Mouse (Mus musculus) liver, postnatal 0 days (tissue): ENCODE data around the gene Rai2. TPM values are rescaled to one million over a fixed set of nuclear protein-coding genes. Genes with fewer than 3 reads are reported as not detected.
"Not testable (repeated sequence)": the region's sequence is repeated elsewhere in the genome, so short reads cannot be mapped to it uniquely, and the experiment has no call there.

Source experiments
- ATAC-seq: fragments of 200-750 bp; cut with Nextera tagmentation; 2 replicates; pipeline ENCODE4 v1.8.0; 2017; ENCODE audit warnings: mild to moderate bottlenecking, moderate library complexity
- DNase-seq: peaks from one replicate; pipeline ENCODE4 v3.0.0-alpha.2; 2016
- H3K27ac ChIP-seq: fragments of 300-500 bp; sonication (generic); 2 replicates; pipeline ENCODE4 v1.5.1; 2014; ENCODE audit warnings: antibody characterized with exemption, moderate library complexity, mild to moderate bottlenecking, low read depth
- H3K27me3 ChIP-seq: fragments of 300-500 bp; sonication (generic); 2 replicates; pipeline ENCODE4 v1.6.1; 2014; ENCODE audit warnings: low read length, control low read depth, mixed read lengths; ENCODE audit not compliant: insufficient read depth
- H3K36me3 ChIP-seq: fragments of 300-500 bp; sonication (generic); replicated peaks from 2 replicates; pipeline ENCODE4 v1.6.1; 2014; ENCODE audit warnings: mild to moderate bottlenecking, control low read depth, low read length, moderate library complexity, mixed read lengths; ENCODE audit not compliant: insufficient read depth
- H3K4me1 ChIP-seq: fragments of 300-500 bp; sonication (generic); 2 replicates; pipeline ENCODE4 v1.6.1; 2014; ENCODE audit warnings: antibody characterized with exemption, mild to moderate bottlenecking, control low read depth; ENCODE audit not compliant: insufficient read depth
- H3K4me2 ChIP-seq: fragments of 300-500 bp; sonication (generic); 2 replicates; pipeline ENCODE4 v1.6.1; 2014; ENCODE audit warnings: low read depth, mild to moderate bottlenecking, low read length, moderate library complexity, mixed read lengths
- H3K4me3 ChIP-seq: fragments of 300-500 bp; sonication (generic); 2 replicates; pipeline ENCODE4 v1.5.1; 2014; ENCODE audit warnings: low read depth, low read length
- H3K9ac ChIP-seq: fragments of 300-500 bp; sonication (generic); replicated peaks from 2 replicates; pipeline ENCODE4 v1.6.1; 2014; ENCODE audit warnings: mild to moderate bottlenecking, moderate library complexity
- H3K9me3 ChIP-seq: fragments of 300-500 bp; sonication (generic); 2 replicates; pipeline ENCODE4 v1.6.1; 2016; ENCODE audit warnings: mild to moderate bottlenecking, control low read depth, low read length, mixed read lengths
- CTCF ChIP-seq: sonication (generic); IDR thresholded peaks from 2 replicates; pipeline ENCODE4 v1.5.1; 2016; ENCODE audit warnings: antibody characterized with exemption, low read depth
- EP300 ChIP-seq: IDR thresholded peaks from 2 replicates; pipeline ENCODE4 v1.6.1; 2016; ENCODE audit warnings: antibody characterized with exemption, low read depth, mild to moderate bottlenecking
- WGBS: fragments of 180-500 bp; shearing (Covaris S2); extraction: QIAGEN DNeasy Blood & Tissue Kit; methylation state at CpG from one replicate; pipeline ENCODE4 v1.1.7; 2014; ENCODE audit not compliant: insufficient replicate concordance; 5-methylcytosine and 5-hydroxymethylcytosine counted together
- polyA plus RNA-seq: library from polyadenylated mRNA; unstranded; fragments of >200 nt; fragmentation: Nextera tagmentation; extraction: Ambion mirVana; gene quantifications from 2 replicates; pipeline ENCODE4 v1.2.1, GENCODE M21; 2015

Rai2 gene
- polyA plus RNA-seq, 1 experiment from 2014 or later, result 0.62 TPM

- Histone ChIP-seq H3K4me3 (no peak overlapping the region), H3K9me3 (no peaks in the 10 kb centered on the region), H3K9ac (no peak overlapping the region), H3K36me3 (no peaks in the 10 kb centered on the region), H3K27ac (no peak overlapping the region), H3K4me1 (no peaks in the 10 kb centered on the region), H3K4me2 (no peak overlapping the region), H3K27me3 (no peaks in the 10 kb centered on the region)
- no peak for ATAC-seq
- no peak for TF ChIP-seq CTCF
- no peak for TF ChIP-seq EP300
- 69% methylated on average over 12 of the region's 12 CpGs for WGBS
- no peak for DNase-seq
Observed at GRCm38 (mm10) chrX:161776321-161776962, 59.6 kb downstream of the Rai2 start.

GRCm38 (mm10) chrX:161780321-161781034, 63.6 kb downstream of the Rai2 start:
- 74% methylated on average over 6 of the region's 6 CpGs for WGBS
- DNase-seq, result no peak
- Histone ChIP-seq H3K4me3 (no peak overlapping the region), H3K27me3 (no peaks in the 10 kb centered on the region), H3K27ac (no peak overlapping the region), H3K4me2 (no peak overlapping the region), H3K36me3 (no peaks in the 10 kb centered on the region), H3K9ac (no peak overlapping the region), H3K4me1 (no peaks in the 10 kb centered on the region), H3K9me3 (no peaks in the 10 kb centered on the region)
- ATAC-seq, result no peak
- TF ChIP-seq EP300 (no peak), CTCF (no peak)

GRCm38 (mm10) chrX:161790182-161790581, 73.3 kb downstream of the Rai2 start:
- H3K9me3 ChIP-seq, result no peaks in the 10 kb centered on the region
- no peak overlapping the region for H3K4me2 ChIP-seq
- no peak overlapping the region for H3K27ac ChIP-seq
- no peak for TF ChIP-seq EP300
- TF ChIP-seq CTCF, result peak; percentile 49
- no peaks in the 10 kb centered on the region for H3K27me3 ChIP-seq
- 24% methylated on average over 6 of the region's 6 CpGs for WGBS
- no peaks in the 10 kb centered on the region for H3K4me1 ChIP-seq
- H3K4me3 ChIP-seq, result no peak overlapping the region
- ATAC-seq (no peak), DNase-seq (no peak)
- H3K9ac ChIP-seq, result no peak overlapping the region
- no peaks in the 10 kb centered on the region for H3K36me3 ChIP-seq

DNA sequence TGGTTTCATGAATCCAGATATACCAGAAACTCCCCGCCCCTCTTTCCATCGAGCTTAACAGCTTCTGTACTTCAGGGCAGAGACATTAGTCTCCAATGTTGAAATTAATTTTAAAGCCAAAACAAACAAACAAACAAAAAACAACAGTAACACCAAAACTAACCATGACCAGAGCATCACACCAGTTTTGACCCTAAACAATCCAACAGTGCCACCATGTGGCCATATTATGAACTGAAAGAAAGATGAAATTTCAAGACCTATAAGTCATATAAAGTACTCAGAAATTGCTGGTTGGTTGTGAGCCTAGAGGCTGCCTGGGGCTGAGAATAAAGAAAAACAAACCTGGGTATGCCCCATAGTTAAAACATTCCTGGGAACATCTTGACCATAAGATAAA, 109.3 kb downstream of the Rai2 start:
- DNase-seq, H3K4me3 ChIP-seq, H3K36me3 ChIP-seq, H3K4me1 ChIP-seq, ATAC-seq, H3K9me3 ChIP-seq, H3K27ac ChIP-seq, H3K27me3 ChIP-seq, H3K4me2 ChIP-seq, H3K9ac ChIP-seq: not testable (repeated sequence)
- peak; percentile 70 for TF ChIP-seq CTCF
- WGBS, result 22% methylated on average over 2 of the region's 2 CpGs
